Mouse (Mus musculus): Measurements from ENCODE around the gene Sncg. TPM values are rescaled to one million over a fixed set of nuclear protein-coding genes. Genes with fewer than 3 reads are reported as not detected.
"Not testable (repeated sequence)": the region's sequence is repeated elsewhere in the genome, so short reads cannot be mapped to it uniquely, and the experiment has no call there.

Gene Sncg
- total RNA-seq (2022): 1 to 10 TPM; 5.4 to 7.2 (median 6.0) TPM

DNA sequence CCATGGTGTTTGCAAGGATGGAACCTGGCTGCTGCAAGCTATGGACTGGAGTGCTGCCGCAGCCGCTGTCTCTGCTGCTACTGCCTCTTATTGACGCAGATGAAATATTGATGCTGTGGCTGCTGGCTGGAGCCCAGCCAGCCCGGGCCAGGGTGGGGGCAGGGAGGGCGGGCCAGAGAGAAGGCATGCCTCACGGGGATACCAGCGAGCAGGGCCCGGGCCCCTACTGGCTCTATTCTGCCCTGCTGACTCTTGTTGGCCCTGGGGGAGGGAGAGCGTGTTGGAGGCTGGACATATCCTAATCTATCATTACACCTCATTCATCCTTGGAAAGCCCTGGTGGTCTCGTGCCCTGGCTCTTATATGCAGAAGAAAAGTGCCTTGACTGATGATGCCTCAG lies at the start of gene Sncg:
TSS of gene Sncg (minus strand) at position 213 of the 400 bp plus-strand sequence.
- no peak for DNase-seq (ENCODE audit: low spot score in 2 of 2)

GRCm38 (mm10) chr14:34421078-34421477 lies 46.5 kb upstream of the Sncg start:
- DNase-seq (ENCODE audit: low spot score in 2 of 2): no peak

DNA sequence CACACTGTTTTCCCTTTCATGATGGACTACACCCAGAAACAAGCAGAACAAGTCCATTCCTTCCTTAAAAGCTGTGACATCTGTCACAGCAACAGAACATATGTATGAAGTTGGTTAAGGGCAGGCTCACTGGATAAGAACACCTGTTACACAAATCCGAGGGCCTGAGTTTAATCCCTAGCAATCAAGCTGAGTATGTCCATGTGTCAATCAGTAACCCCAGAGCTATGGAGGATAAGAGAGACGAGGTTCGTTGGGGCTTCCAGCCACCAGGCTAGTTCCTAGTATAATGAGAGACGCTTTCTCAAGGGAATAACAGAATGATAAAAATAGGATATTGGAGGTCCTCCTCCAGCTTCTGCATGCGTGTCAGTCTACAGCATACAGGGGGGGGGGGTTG lies 42.9 kb upstream of the Sncg start:
- no peak for DNase-seq (ENCODE audit: low spot score in 2 of 2)

- not testable (repeated sequence) for DNase-seq (ENCODE audit: low spot score in 2 of 2)
These were observed 42.4 kb upstream of the Sncg start for GRCm38 (mm10) chr14:34416946-34417345.

DNA sequence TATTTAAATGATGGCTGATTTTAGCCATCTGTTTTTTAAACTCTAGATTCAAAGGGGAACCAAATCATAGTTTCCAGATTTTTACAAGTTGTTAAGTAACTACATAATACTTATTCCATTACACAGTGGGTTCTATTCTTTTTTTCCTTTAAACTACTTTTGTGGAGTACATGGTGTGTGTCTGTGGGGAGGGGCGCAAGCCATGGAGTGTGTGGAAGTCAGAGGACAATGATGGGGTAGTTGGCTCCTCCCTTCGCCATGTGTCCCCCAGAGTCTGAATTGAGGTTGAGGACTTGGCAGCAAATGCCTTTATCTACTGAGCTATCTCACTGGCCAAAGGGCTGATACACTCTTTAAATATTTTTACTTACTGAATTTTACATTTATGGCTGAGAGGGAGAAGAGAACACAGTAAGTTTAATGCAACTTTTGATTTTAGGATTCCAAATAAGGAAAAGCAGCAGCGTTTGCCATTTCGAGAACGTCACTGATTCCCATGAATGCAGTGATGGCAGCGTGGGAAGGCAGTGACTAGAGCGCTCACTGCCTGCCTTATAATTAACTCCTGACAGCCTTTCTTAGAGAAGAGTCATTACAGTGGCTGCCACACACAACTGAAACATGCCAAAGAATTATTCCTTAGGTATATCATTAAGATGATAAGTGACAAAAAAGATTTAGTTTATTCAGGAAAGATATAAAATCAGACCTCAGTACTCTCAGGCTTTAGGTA lies 37.7 kb upstream of the Sncg start:
- DNase-seq (ENCODE audit: low spot score in 2 of 2): no peak

GRCm38 (mm10) chr14:34410716-34411115 lies 36.1 kb upstream of the Sncg start:
- no peak for DNase-seq (ENCODE audit: low spot score in 2 of 2)

- no peak for DNase-seq (ENCODE audit: low spot score in 2 of 2)
These were observed 28.8 kb upstream of the Sncg start for GRCm38 (mm10) chr14:34403424-34403823.

GRCm38 (mm10) chr14:34402871-34403270 lies 28.3 kb upstream of the Sncg start:
- DNase-seq (ENCODE audit: low spot score in 2 of 2): no peak

GRCm38 (mm10) chr14:34401135-34401534 lies 26.5 kb upstream of the Sncg start:
- peak; percentile 23 to 52 for DNase-seq (ENCODE audit: low spot score in 2 of 2)

- no peak for DNase-seq (ENCODE audit: low spot score in 2 of 2)
These were observed 25.4 kb upstream of the Sncg start for GRCm38 (mm10) chr14:34400021-34400420.

- DNase-seq (ENCODE audit: low spot score in 2 of 2): no peak
These were observed 24.7 kb upstream of the Sncg start for GRCm38 (mm10) chr14:34399301-34399700.

- DNase-seq (ENCODE audit: low spot score in 2 of 2): no peak
These were observed 24.3 kb upstream of the Sncg start for GRCm38 (mm10) chr14:34398901-34399300.

GRCm38 (mm10) chr14:34397871-34398270 lies 23.3 kb upstream of the Sncg start:
- no peak for DNase-seq (ENCODE audit: low spot score in 2 of 2)

- no peak for DNase-seq (ENCODE audit: low spot score in 2 of 2)
These were observed 18.7 kb upstream of the Sncg start for GRCm38 (mm10) chr14:34393295-34393694.

DNA sequence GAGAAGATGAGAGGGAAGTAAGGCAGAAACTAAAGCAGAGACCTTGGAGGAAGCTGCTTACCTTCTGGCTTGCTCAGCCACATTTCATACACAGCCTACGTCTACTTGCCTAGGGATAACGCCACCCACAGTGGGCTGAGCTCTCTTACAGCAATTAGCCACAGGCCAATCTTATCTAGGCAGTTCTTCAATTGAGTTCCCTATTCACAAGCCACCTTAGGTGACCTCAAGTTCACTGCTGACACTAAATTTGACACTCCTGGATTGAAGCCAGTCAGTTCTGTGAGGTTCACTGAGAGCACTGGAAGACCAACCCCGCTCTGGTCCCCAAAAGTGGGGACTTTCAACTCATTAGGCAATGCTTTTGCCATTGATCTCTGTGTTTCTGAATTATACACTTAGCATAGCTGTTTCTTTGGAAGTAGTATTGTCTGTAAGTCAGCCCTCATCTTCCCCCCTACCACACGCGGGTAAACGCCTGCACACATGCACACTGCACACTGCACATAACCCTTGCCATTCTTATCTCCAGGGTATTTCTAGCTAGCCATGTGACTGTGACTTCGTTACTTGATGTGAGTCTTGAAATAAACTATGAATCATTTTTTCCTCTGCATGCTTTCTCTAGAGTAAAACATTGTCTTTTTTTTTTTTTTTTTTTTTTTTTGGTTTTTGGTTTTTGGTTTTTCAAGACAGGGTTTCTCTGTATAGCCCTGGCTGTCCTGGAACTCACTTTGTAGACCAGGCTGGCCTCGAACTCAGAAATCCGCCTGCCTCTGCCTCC lies 8.5 kb upstream of the Sncg start:
- DNase-seq (ENCODE audit: low spot score in 2 of 2): no peak

DNA sequence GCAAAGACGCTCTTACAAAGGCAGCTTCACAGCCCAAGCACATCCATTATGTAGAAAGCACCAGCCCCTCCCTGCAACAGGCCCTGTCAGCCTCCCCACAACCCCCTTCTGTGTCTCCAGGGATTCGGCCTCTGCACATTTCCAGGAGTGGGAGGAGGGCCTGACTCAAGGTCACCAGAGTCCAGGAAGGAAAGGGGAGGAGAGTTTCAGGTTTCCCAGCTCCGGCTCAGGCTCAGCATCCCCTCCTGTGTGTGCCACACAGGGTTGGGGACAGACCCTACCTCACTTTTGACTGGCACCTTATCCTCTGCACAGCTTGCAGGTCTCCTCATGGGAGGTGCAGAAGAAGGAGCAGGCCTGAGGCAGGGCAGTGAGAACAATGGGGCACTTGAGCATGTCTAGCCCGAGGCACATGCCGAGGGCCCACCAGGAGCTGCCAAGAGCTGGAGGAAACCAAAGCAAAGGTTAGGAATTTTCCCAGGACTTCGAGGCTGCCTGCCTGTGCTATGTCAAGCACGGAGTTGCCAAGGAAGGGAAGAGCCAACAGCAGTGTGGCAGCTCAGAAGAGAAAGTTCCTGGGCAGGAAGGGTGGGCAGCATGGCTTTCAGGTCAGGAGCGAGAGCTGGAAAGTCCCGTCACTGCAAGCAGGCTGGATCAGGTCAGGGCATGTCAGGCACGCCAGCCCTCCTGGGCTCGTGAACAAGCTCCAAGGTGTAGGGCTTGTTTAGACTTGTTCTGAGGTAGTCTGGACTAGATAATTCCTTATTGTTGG lies 4.2 kb upstream of the Sncg start:
- no peak for DNase-seq (ENCODE audit: low spot score in 2 of 2)

GRCm38 (mm10) chr14:34377121-34377520 lies 2.5 kb upstream of the Sncg start:
- DNase-seq (ENCODE audit: low spot score in 2 of 2): no peak

DNA sequence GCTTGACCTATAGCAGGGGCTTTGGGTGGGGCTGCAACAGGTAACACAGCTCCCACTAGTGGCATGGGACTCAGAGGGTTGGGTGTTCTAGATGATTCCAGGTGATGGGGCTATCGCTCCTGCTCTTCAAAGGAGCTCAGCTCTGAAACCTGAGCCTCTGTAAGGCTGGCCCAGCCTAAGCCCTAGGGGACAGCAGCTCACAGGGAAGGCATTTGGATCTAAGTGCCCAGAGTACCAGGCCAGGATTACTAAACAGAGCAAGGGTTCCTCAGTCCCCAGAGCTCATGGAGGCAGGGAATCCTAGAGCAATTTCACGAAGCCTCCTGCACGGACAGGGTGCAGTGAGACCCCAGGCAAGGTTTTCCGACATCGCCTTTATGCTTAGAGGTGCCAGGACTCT lies 1.4 kb upstream of the Sncg start:
- no peak for DNase-seq (ENCODE audit: low spot score in 2 of 2)

GRCm38 (mm10) chr14:34375415-34375904 lies 871 bp upstream of the Sncg start, which contains the start of gene Mmrn2:
Gene Mmrn2, plus strand, starts transcription at chr14:34375465.
- DNase-seq (ENCODE audit: low spot score in 2 of 2): no peak

DNA sequence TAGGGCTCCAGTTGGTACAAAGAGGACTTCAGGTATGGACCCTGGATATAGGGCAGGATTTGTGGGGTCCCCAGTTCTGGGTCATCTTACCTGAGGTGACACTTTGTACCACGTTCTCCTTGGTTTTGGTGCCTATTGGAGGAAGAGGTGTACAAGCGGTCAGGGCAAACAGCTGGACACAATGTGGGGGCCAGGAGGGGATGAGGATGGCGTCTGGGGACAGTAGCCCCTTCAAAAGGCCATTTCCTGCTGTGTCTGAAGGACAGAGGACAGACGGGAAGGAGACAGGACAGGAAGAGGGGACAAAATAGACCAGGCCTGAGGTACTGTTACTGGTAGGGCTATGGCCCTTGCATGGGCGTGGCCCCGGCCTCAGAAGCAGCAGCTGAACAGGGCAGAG lies 1.0 kb downstream of the Sncg start:
- DNase-seq (ENCODE audit: low spot score in 2 of 2): no peak

DNA sequence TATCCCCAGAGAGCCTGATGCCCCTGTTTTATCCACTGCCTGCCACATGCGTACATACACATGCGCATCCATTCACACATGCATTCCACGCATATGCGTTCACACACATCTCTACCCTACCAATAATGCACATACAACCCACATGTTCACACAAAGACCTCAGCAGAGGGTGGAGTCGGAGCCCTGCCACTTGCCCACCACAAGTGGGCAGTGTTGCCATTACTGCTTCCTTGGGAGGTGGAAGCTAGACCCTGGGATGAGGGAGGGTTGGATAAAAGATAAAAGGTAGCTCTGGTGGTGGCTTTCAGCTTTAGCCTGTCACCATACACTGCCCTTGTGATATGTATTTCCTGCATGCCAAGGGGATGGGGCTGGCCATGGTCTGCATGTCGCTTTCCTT lies 1.9 kb downstream of the Sncg start:
- no peak for DNase-seq (ENCODE audit: low spot score in 2 of 2)

DNA sequence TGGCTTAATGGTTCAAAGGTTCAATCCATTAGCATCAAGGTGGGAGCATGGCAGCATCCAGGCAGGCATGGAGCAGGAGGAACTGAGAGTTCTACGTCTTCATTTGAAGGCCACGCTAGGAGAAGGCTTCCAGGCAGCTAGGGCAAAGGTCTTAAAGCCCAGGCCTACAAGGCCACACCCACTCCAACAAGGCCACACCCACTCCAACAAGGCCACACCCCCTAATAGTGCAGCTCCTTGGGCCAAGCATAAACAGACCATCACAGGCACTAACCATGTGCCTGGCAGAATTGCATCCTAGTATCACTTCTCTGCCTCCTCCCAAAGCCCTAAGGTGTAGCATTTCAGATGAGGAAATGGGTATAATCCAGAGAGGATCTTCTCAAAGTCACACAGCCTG lies 2.8 kb downstream of the Sncg start:
- no peak for DNase-seq (ENCODE audit: low spot score in 2 of 2)

Data from left cerebral cortex, adult 8-10 months (tissue).